Mouse (Mus musculus) layer of hippocampus, postnatal 14 days (tissue): ENCODE measurements around the gene Mras. TPM values are rescaled to one million over a fixed set of nuclear protein-coding genes. Genes with fewer than 3 reads are reported as not detected.

Experiments
- DNase-seq, 2 experiments: peaks; one replicate each; pipeline ENCODE4 v3.0.0; 2021 to 2022; ENCODE audit warnings: low spot score in 2 of 2, mixed read lengths in 1 of 2
- total RNA-seq, 2 experiments: library from RNA; stranded (reverse); gene quantifications; 2 replicates each; pipeline ENCODE4 v1.2.3; 2021

Gene Mras
- total RNA-seq, 2 experiments from 2014 or later: 102 to 109 TPM

DNA sequence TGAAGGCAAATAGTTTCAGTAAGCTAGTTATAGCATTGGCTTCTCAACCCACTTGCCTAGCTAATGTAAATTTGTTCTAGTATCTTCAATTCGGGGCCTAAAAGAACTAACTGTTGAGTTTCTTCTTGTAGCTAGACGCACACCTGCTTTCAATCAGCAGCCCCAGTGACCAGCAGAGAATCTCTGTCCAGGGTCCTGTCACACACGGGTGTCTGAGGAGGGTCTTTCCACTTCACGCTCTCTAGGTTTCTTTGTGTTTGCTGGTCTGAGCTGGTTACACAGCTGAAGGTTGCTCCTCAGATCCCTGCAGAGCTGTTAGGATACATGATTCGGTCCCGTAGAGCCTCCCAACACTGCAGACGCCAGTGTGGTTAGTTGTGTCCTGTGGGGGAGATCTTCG, 74.1 kb downstream of the Mras start:
- no peak for DNase-seq

GRCm38 (mm10) chr9:99361946-99362345, 75.2 kb downstream of the Mras start:
- no peak for DNase-seq

DNA sequence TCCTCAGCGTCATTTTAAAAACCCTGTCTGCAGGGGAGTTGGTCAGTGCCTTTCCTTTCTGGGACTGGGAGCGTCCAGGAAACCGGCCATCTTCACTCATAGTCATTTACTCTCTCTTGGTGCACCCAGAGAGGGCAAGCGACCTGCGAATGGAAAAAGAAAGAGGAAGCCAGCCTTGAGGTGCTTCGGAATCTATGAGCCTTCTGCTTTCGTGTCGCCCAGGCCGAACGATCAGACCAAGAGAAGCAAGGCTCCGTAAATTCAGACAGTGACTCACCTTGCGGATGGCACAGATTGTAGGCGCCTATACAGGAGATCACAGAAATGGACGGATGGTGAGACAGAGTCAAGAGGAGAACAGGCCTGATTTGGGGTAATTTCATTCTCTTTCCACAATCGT, 78.2 kb downstream of the Mras start:
- DNase-seq: no peak

GRCm38 (mm10) chr9:99357921-99358692, 79.1 kb downstream of the Mras start, which contains the start of gene Esyt3:
Gene Esyt3 (minus strand): TSS chr9:99358557.
- DNase-seq: no peak

DNA sequence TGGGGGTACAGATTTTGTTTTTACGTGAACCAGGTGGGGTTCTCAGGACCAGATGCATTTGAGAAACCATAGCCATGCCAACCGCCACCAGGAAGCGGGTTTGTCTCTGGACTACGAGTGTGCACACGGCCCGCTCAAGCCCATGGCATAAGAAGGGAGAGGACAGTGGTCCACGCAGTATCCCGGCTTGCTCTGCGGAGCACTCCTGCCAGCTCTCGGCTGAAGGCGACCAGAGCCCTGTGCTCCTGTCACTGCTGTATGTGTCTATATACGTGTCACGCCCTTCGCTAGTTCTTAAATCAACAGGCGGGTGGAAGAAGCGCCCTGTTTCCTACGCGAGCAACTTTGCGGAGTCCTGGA, 79.6 kb downstream of the Mras start:
- DNase-seq: no peak

GRCm38 (mm10) chr9:99355971-99356370, 81.2 kb downstream of the Mras start:
- DNase-seq: no peak

GRCm38 (mm10) chr9:99354796-99355195, 82.4 kb downstream of the Mras start:
- DNase-seq: no peak

DNA sequence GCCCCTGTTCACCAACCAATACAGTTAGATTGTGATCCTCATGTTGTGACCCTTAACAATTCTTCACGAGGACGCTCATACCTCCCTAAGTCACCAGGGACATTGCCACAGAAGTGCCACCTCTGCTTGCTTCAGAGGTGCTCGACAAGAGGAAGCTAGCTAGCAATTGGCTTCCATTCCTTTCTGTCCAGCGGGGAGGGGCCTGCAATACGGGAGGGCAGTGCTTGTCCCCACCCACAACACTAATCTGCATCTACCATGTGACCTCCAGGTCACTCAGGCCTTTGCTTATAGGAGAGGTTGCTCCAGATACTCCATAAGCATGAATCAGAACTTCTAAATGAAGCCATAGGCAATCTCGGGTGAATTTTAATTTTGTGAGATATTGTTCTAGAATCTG, 83.8 kb downstream of the Mras start:
- no peak for DNase-seq

DNA sequence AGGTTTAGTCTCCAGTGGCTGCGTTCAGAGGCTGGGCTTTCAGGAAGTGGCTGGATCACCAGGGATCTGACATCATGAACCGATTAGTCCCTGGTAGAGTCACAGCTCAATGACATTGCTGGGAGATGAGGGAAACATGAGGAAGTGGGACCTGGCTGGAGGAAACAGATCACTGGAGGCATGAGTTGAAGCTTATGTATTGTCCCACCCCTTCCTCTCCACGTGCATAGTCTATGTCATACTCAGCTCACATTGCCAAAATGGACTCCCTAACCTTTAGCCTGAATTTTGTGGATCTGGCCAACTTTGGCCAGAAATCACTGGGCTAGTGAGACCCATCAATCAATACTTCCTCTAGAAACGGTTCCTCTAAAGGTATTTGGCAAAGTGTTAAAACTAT, 84.2 kb downstream of the Mras start:
- no peak for DNase-seq

DNA sequence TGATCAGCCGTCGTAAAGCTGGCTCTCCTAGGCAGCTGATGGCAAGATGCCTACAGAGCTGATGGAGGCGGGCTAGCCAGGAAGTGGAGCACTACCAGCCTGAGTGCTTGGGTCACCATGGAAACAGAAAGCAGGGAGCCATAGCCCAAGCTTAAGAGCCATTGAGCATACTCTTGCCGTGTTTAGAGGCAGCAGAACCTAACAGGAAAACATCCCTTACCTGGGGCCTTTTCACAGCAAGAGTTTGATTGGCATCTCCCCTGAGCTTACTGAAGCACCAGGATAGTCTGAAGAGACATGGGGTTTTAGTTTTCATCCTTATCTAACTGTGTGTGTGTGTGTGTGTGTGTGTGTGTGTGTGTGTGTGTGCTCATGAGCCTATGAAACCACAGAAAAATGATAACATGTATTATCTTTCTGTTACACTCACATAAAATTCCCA, 91.8 kb downstream of the Mras start:
- peak; percentile 49 to 51 for DNase-seq

DNA sequence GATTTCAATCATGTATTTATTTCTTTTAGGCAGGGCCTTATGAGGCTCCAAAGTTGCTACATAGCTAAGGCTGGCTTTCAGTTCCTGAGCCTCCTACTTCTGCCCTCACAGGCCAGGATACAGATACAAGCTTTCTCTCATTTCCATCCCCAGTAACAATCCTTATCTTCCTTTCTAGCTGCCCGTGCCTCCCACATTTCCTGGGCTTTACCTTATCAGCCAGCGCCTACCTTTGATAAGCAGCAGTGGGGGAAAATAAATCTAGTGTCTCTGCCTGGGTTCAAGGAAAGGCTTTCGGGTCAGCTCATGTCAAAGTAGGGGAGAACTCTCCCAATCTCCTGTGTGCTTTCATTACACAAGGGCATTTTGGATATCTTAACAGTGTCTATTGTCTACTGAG, 95.6 kb downstream of the Mras start:
- DNase-seq: no peak

DNA sequence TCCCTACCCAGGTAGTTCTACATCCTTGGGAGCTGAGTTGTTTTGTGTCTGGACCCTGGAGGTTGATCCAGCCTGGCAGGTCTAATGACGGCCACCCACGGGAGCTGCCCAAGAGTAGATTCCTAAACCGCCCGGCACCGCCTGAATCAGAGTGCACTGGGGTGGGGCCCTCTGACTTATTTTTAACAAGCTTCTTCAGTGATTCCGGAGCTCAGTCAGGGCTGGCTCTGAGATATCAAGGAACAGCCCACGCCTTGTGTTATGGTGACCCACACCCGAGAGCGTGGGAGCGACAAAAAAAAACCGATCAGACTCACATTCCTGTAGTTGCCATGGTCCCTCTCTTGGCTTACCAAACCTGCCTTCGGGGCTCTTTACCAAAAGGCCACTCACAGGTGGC, 97.1 kb downstream of the Mras start:
- DNase-seq: no peak

DNA sequence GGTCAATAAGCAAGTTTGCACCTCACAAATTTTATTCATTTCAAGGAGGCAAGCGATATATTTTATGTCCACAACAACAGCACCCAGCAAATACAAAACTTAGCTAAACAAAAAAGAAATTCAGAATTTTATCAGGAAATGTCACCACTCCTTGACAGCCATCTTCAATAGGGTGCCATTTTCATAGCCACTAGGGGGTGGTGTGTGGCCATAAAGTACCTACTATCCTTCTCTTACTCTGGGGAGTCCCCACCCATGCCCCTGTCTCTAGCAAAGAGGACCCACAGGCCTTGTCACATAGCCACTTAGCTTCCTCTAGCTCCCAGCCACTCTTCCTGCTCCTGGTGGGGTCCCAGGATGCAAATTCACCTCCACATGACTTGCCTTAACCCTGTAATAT, 98.0 kb downstream of the Mras start:
- no peak for DNase-seq

DNA sequence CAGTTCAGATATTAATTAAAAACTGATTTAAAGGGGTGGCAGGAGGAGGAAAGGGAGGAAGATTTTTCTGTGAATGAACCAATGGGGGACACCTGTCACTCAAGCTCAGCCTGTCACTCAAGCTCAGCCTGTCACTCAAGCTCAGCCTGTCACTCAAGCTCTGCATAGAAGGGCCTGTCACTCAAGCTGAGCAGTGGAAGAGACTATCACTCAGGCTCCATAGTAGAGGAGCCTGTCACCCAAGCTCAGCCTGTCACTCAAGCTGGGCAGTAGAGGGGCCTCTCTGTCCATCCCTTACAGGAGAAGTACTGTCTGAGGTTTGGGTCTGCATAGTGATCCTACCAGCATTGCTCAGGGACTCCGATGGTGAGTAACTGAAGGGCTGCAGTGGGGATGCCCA, 98.9 kb downstream of the Mras start:
- DNase-seq: no peak

- DNase-seq: no peak
Measured at GRCm38 (mm10) chr9:99336538-99336937, 100.6 kb downstream of the Mras start.

Other genes with a start within 250 kb of the Mras start
- not detected for gene Faiml, start 200.1 kb downstream of the Mras start, total RNA-seq
- gene Cep70, start 194.0 kb downstream of the Mras start, total RNA-seq: 10 to 100 TPM; 17.0 to 20.0 TPM
- 1 to 10 TPM; 1.3 to 1.8 TPM for gene Esyt3, start 78.8 kb downstream of the Mras start, total RNA-seq
- 1 to 10 TPM in 1 of 2 experiments, under 1 TPM in 1; 0.64 to 1.1 TPM for gene Nme9, start 14.1 kb upstream of the Mras start, total RNA-seq
- 10 to 100 TPM; 53.3 to 53.7 TPM for gene Armc8, start 131.5 kb upstream of the Mras start, total RNA-seq
- gene Dbr1, start 138.4 kb upstream of the Mras start, total RNA-seq: 10 to 100 TPM; 10.4 to 13.5 TPM
- gene A4gnt, start 175.1 kb upstream of the Mras start, total RNA-seq: not detected
- 10 to 100 TPM; 24.7 to 29.2 TPM for gene Dzip1l, start 192.1 kb upstream of the Mras start, total RNA-seq